Mouse (Mus musculus) MEL (cell line): ENCODE measurements at regions not wholly inside any gene's neighbourhood (a gene's known extent, or its start where the extent isn't known, plus 50 kb on each side); places are given as distances from the start of the nearest gene placed in this dataset.

Source experiments
- DNase-seq: peaks from one replicate; pipeline ENCODE4 v3.0.0; 2011; ENCODE audit warnings: low read depth, low spot score
- H3K27ac ChIP-seq: 2 replicates; pipeline ENCODE4 v1.5.1; 2012; ENCODE audit warnings: low read depth, mild to moderate bottlenecking, control low read depth, low read length, moderate library complexity; ENCODE audit not compliant: control insufficient read depth
- H3K27me3 ChIP-seq, 2 experiments: fragments of 150-350 bp in 1 of 2; sonication (generic) in 1 of 2; 2 replicates each; pipeline ENCODE4 v1.6.1; 2012; ENCODE audit warnings: low read length in 2 of 2, mild to moderate bottlenecking in 2 of 2, improper control_type of control experiment in 1 of 2, moderate library complexity in 1 of 2; ENCODE audit not compliant: insufficient read depth in 2 of 2, control insufficient read depth in 1 of 2
- H3K36me3 ChIP-seq, 2 experiments: 2 replicates each; pipeline ENCODE4 v1.6.1; 2012 to 2014; ENCODE audit warnings: low read length in 2 of 2, improper control_type of control experiment in 1 of 2, inconsistent platforms in 1 of 2, mild to moderate bottlenecking in 1 of 2; ENCODE audit not compliant: insufficient read depth in 2 of 2, control insufficient read depth in 1 of 2
- H3K4me1 ChIP-seq, 2 experiments: fragments of 150-350 bp in 1 of 2; sonication (generic) in 1 of 2; 2 replicates each; pipeline ENCODE4 v1.6.1; 2012; ENCODE audit warnings: low read length in 2 of 2, improper control_type of control experiment in 1 of 2, mild to moderate bottlenecking in 1 of 2; ENCODE audit not compliant: insufficient read depth in 2 of 2, control insufficient read depth in 1 of 2
- H3K4me3 ChIP-seq, 2 experiments: fragments of 150-350 bp in 1 of 2; sonication (generic) in 1 of 2; 2 replicates each; pipeline ENCODE4 v1.5.1; 2012; ENCODE audit warnings: low read depth in 2 of 2, low read length in 2 of 2, mild to moderate bottlenecking in 2 of 2, moderate library complexity in 2 of 2, control low read depth in 1 of 2, improper control_type of control experiment in 1 of 2; ENCODE audit not compliant: control insufficient read depth in 1 of 2, insufficient read depth in 1 of 2
- H3K79me2 ChIP-seq: 2 replicates; pipeline ENCODE4 v1.6.1; 2012; ENCODE audit warnings: mild to moderate bottlenecking, low read length, moderate library complexity; ENCODE audit not compliant: control insufficient read depth, poor library complexity, insufficient read depth
- H3K9ac ChIP-seq: 2 replicates; pipeline ENCODE4 v1.6.1; 2012; ENCODE audit warnings: low read depth, mild to moderate bottlenecking, control low read depth, low read length, moderate library complexity; ENCODE audit not compliant: control insufficient read depth, poor library complexity, severe bottlenecking
- H3K9me3 ChIP-seq: fragments of 150-350 bp; sonication (generic); replicated peaks from 2 replicates; pipeline ENCODE4 v1.6.1; 2012; ENCODE audit warnings: mild to moderate bottlenecking, low read length, improper control_type of control experiment, moderate library complexity; ENCODE audit not compliant: insufficient read depth
- BHLHE40 ChIP-seq: IDR thresholded peaks from 2 replicates; pipeline ENCODE4 v1.6.1; 2012; ENCODE audit warnings: low read depth, mild to moderate bottlenecking, inconsistent platforms, low read length, improper control_type of control experiment, borderline replicate concordance
- CHD2 ChIP-seq: IDR thresholded peaks from 2 replicates; pipeline ENCODE4 v1.6.1; 2011; ENCODE audit warnings: low read length, improper control_type of control experiment
- E2F4 ChIP-seq: IDR thresholded peaks from 2 replicates; pipeline ENCODE4 v1.6.1; 2011; ENCODE audit warnings: low read depth, low read length, improper control_type of control experiment, borderline replicate concordance
- ETS1 ChIP-seq: IDR thresholded peaks from 2 replicates; pipeline ENCODE4 v1.6.1; 2012; ENCODE audit warnings: low read depth, mild to moderate bottlenecking, inconsistent platforms, low read length, improper control_type of control experiment, moderate library complexity
- GABPA ChIP-seq: IDR thresholded peaks from 2 replicates; pipeline ENCODE4 v1.6.1; 2012; ENCODE audit warnings: low read depth, mild to moderate bottlenecking, inconsistent platforms, low read length, improper control_type of control experiment, moderate library complexity
- JUND ChIP-seq: IDR thresholded peaks from 2 replicates; pipeline ENCODE4 v1.6.1; 2011; ENCODE audit warnings: low read depth, mild to moderate bottlenecking, improper control_type of control experiment, low read length
- MAFK ChIP-seq: IDR thresholded peaks from 2 replicates; pipeline ENCODE4 v1.6.1; 2011; ENCODE audit warnings: low read depth, mild to moderate bottlenecking, low read length, improper control_type of control experiment, borderline replicate concordance
- MAZ ChIP-seq: IDR thresholded peaks from 2 replicates; pipeline ENCODE4 v1.6.1; 2012; ENCODE audit warnings: low read depth, mild to moderate bottlenecking, inconsistent platforms, low read length, improper control_type of control experiment
- MEF2A ChIP-seq: IDR thresholded peaks from 2 replicates; pipeline ENCODE4 v1.6.1; 2014; ENCODE audit warnings: low read depth, mild to moderate bottlenecking, inconsistent platforms, low read length, improper control_type of control experiment; ENCODE audit not compliant: poor library complexity, insufficient replicate concordance, severe bottlenecking; ENCODE audit errors: extremely low read depth
- MXI1 ChIP-seq: IDR thresholded peaks from 2 replicates; pipeline ENCODE4 v1.6.1; 2011; ENCODE audit warnings: mild to moderate bottlenecking, low read depth, low read length, improper control_type of control experiment
- NELFE ChIP-seq: IDR thresholded peaks from 2 replicates; pipeline ENCODE4 v1.6.1; 2011; ENCODE audit warnings: low read depth, low read length, improper control_type of control experiment
- POLR2AphosphoS2 ChIP-seq: IDR thresholded peaks from 2 replicates; pipeline ENCODE4 v1.6.1; 2011; ENCODE audit warnings: low read length, improper control_type of control experiment
- RAD21 ChIP-seq: IDR thresholded peaks from 2 replicates; pipeline ENCODE4 v1.6.1; 2011; ENCODE audit warnings: mild to moderate bottlenecking, low read depth, low read length, improper control_type of control experiment
- TBP ChIP-seq: IDR thresholded peaks from 2 replicates; pipeline ENCODE4 v1.8.0; 2011; ENCODE audit warnings: low read depth, low read length, improper control_type of control experiment
- UBTF ChIP-seq: IDR thresholded peaks from 2 replicates; pipeline ENCODE4 v1.6.1; 2012; ENCODE audit warnings: low read depth, mild to moderate bottlenecking, inconsistent platforms, low read length, improper control_type of control experiment, moderate library complexity, borderline replicate concordance; ENCODE audit not compliant: insufficient read depth
- ZC3H11A ChIP-seq: IDR thresholded peaks from 2 replicates; pipeline ENCODE4 v1.6.1; 2012; ENCODE audit warnings: low read depth, mild to moderate bottlenecking, inconsistent platforms, low read length, improper control_type of control experiment
- ZMIZ1 ChIP-seq: IDR thresholded peaks from 2 replicates; pipeline ENCODE4 v1.6.1; 2012; ENCODE audit warnings: low read depth, mild to moderate bottlenecking, inconsistent platforms, low read length, improper control_type of control experiment, moderate library complexity
- ZNF384 ChIP-seq: IDR thresholded peaks from 2 replicates; pipeline ENCODE4 v1.6.1; 2012; ENCODE audit warnings: low read depth, mild to moderate bottlenecking, inconsistent platforms, low read length, improper control_type of control experiment

DNA sequence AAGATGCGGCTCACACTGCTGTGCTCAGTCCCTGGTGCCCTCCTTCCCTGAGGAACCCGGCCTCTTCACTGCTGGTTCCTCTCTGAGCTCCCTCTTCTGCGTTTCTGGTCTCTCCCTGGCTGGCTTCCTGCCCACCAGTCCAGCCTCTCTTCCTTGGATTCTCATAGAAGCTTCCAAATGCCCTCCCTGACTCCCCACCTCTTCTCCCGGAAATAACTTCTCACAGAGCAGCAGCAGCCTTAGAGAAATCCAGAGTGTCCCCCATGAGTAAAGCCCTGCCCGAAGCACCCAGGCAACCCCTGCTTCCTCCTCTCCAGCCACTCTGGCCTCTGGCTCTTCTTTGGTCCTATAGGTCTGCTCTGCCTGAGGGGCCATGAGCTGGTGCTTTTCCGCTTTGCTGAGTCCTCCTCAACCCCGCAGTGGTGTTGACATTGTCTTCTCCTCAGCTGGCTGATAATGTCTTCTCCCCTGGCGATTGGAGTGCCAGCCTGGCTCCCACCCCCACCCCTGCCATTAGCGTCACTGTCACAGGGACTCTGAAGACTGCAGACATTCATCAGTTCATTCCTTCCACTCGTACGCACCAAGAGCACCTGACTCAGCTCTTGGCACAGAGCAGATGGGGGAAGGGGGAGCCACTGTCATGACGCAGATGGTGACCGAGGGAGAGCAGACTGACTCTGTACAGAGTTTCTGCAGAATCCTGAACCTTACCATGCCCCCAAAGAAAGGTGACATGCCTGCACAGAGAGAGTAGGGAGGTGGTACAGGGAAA, 247.1 kb downstream of the Matn1 start:
- no peak for DNase-seq
- Histone ChIP-seq H3K27ac (no peak overlapping the region), H3K79me2 (no peaks in the 10 kb centered on the region), H3K4me1 (no peaks in the 10 kb centered on the region), H3K4me3 (no peak overlapping the region), H3K36me3 (no peaks in the 10 kb centered on the region), H3K9me3 (no peaks in the 10 kb centered on the region), H3K9ac (no peak overlapping the region), H3K27me3 (no peaks in the 10 kb centered on the region)
- TF ChIP-seq TBP, result no peak
- no peak for TF ChIP-seq POLR2AphosphoS2
- no peak for TF ChIP-seq ZNF384
- TF ChIP-seq E2F4, result no peak
- no peak for TF ChIP-seq UBTF
- no peak for TF ChIP-seq GABPA
- TF ChIP-seq MAFK, result no peak
- no peak for TF ChIP-seq NELFE
- no peak for TF ChIP-seq MAZ
- no peak for TF ChIP-seq ZMIZ1
- TF ChIP-seq BHLHE40, result no peak
- TF ChIP-seq CHD2, result no peak
- no peak for TF ChIP-seq JUND
- TF ChIP-seq MXI1, result no peak

DNA sequence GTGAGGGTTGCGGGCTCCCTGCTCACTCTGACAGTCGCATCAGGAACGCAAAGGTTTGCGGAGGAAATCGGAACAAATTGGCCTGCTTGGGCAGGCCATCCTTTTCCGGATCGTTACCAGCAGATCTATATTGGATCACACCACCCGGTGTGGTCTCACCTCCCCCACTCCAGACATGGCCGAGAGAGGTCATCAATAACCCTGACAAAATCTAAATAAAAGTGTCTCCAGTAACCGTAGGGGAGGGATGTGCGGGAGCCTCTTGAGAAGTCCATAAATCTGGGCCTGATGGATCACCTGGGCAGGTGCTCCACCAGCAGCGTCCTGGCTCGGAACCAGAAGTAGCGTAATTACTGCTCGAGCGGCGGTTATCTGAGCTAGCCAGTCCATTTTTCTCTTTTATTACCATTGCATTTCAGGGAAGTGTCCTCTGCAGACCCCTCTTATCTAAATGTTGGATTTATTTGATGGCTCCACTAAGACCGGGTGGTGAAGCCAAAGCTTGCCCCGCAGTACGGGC, 249.8 kb downstream of the Matn1 start:
- Histone ChIP-seq H3K27ac (no peak overlapping the region), H3K4me1 (no peaks in the 10 kb centered on the region), H3K36me3 (no peaks in the 10 kb centered on the region), H3K9me3 (no peaks in the 10 kb centered on the region), H3K79me2 (no peaks in the 10 kb centered on the region), H3K27me3 (no peaks in the 10 kb centered on the region), H3K9ac (no peak overlapping the region), H3K4me3 (no peak overlapping the region)
- no peak for TF ChIP-seq MEF2A
- no peak for TF ChIP-seq ETS1
- no peak for TF ChIP-seq RAD21
- no peak for TF ChIP-seq TBP
- no peak for TF ChIP-seq BHLHE40
- TF ChIP-seq NELFE, result no peak
- no peak for TF ChIP-seq CHD2
- TF ChIP-seq MAZ, result no peak
- TF ChIP-seq ZC3H11A, result no peak
- no peak for TF ChIP-seq POLR2AphosphoS2
- no peak for DNase-seq
